Mouse (Mus musculus) liver, embryonic 18 days (tissue): ENCODE data around the gene Prl2b1. TPM values are rescaled to one million over a fixed set of nuclear protein-coding genes. Genes with fewer than 3 reads are reported as not detected.

ENCODE experiments used
- polyA plus RNA-seq: library from polyadenylated mRNA; depleted of rRNA; stranded (reverse); fragments of >200 nt; gene quantifications from 2 replicates; pipeline ENCODE4 v1.2.3, GENCODE M21; 2012; rRNA removed

Prl2b1 gene
- not detected in 2 replicates for polyA plus RNA-seq

GRCm38 (mm10) chr13:27390746-27391145 is at the start of gene Prl2b1:
TSS of gene Prl2b1 (minus strand) at chr13:27390846.

GRCm38 (mm10) chr13:27438588-27438987 is 47.9 kb upstream of the Prl2b1 start, which contains the start of gene Prl8a6:
TSS of gene Prl8a6 (minus strand) at chr13:27438688.

GRCm38 (mm10) chr13:27345373-27345772 is 45.3 kb downstream of the Prl2b1 start, which contains the start of gene Prl8a2:
TSS of gene Prl8a2 (plus strand) at chr13:27345673.

Other genes with a start within 250 kb of the Prl2b1 start
- not detected in 2 replicates for gene Prl3d3, start 234.1 kb downstream of the Prl2b1 start, polyA plus RNA-seq
- gene Prl3c1, start 194.2 kb downstream of the Prl2b1 start, polyA plus RNA-seq, result not detected in 2 replicates
- gene Prl3b1, start 149.0 kb downstream of the Prl2b1 start, polyA plus RNA-seq, result 0.09 and 0.11 TPM in 2 replicates
- not detected in 2 replicates for gene Prl3a1, start 131.4 kb downstream of the Prl2b1 start, polyA plus RNA-seq
- not detected in 2 replicates for gene Prl6a1, start 78.2 kb downstream of the Prl2b1 start, polyA plus RNA-seq
- not detected in 2 replicates for gene Prl8a2, start 45.2 kb downstream of the Prl2b1 start, polyA plus RNA-seq
- not detected in 2 replicates for gene Prl8a6, start 47.8 kb upstream of the Prl2b1 start, polyA plus RNA-seq
- gene Prl8a8, start 122.4 kb upstream of the Prl2b1 start, polyA plus RNA-seq, result not detected in 2 replicates
- gene Prl8a9, start 173.8 kb upstream of the Prl2b1 start, polyA plus RNA-seq, result not detected in 2 replicates
- gene Prl8a1, start 191.3 kb upstream of the Prl2b1 start, polyA plus RNA-seq, result not detected in 2 replicates
- gene Prl7b1, start 219.7 kb upstream of the Prl2b1 start, polyA plus RNA-seq, result not detected in 2 replicates